Comparison of ENCODE assay signal across 10 mouse cellular contexts in the genomic region with DNA sequence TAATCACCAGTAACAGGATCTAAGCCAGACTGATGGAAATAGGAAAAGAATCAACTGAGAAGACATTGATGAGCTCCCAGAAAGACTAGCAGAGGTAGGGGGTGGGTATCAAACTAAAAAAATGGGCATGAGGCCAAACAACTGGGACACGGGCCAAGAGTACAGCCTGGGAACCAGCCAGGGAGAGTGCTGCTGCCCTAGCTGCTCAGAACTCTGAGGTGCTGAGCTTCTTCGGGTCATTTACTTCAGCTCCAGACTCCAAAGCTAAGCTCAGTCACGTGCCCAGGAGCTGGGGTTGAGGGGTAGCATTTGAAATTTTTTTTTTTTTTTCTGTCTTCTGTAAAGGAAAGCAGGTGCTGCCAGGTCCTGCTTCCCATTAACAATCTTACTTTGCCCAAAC. TPM values are rescaled to one million over a fixed set of nuclear protein-coding genes. Genes with fewer than 3 reads are reported as not detected.
DNase-seq lines count a peak whose midpoint lies in the region; ATAC-seq and TF ChIP-seq lines count a peak whose summit lies in the region.
"Had no signal": no experiment of that assay in that cellular context is flagged by ENCODE, and none has a peak within 500 bp of the region (broad histone marks: within the 10 kb centered on the region; RNA-seq: fewer than 3 reads in every experiment).

No protein-coding gene starts in this region.

- no peaks in the 10 kb centered on the region for H3K4me1 ChIP-seq in heart, embryonic 12.5 days (replicated peaks)
- H3K4me1 ChIP-seq in neural tube, embryonic 14.5 days (ENCODE audit: control insufficient read depth, insufficient read depth, low read length) = no peaks in the 10 kb centered on the region
- peaks cover 4% of the 10 kb centered on the region; the same call in 1 of the 2 replicates for H3K4me1 ChIP-seq in neural tube, embryonic 15.5 days

- H3K9ac ChIP-seq in heart, embryonic 12.5 days = no peak overlapping the region
- H3K9ac ChIP-seq in neural tube, embryonic 14.5 days (replicated peaks; ENCODE audit: low read depth, low read length) = no peak overlapping the region
- H3K9ac ChIP-seq in neural tube, embryonic 15.5 days (replicated peaks) = no peak overlapping the region
- H3K9ac ChIP-seq: lung, embryonic 15.5 days had no signal

- no peak overlapping the region for H3K27ac ChIP-seq in heart, embryonic 12.5 days (ENCODE audit: poor library complexity, severe bottlenecking)
- H3K27ac ChIP-seq in neural tube, embryonic 14.5 days (ENCODE audit: low read depth, low read length) = no peak overlapping the region
- H3K27ac ChIP-seq in neural tube, embryonic 15.5 days (replicated peaks) = no peak overlapping the region
- H3K27ac ChIP-seq: lung, embryonic 15.5 days had no signal

- WGBS in heart, embryonic 12.5 days = 47% methylated on average over 3 of the region's 3 CpGs
- WGBS in neural tube, embryonic 14.5 days = 51% methylated on average over 3 of the region's 3 CpGs
- WGBS in neural tube, embryonic 15.5 days = 43% methylated on average over 3 of the region's 3 CpGs

- H3K4me3 ChIP-seq in heart, embryonic 12.5 days = no peak overlapping the region
- H3K4me3 ChIP-seq in neural tube, embryonic 14.5 days (ENCODE audit: low read depth, low read length) = no peak overlapping the region
- H3K4me3 ChIP-seq in neural tube, embryonic 15.5 days (replicated peaks) = no peak overlapping the region
- H3K4me3 ChIP-seq in myocyte = no peak overlapping the region
- H3K4me3 ChIP-seq: lung, embryonic 15.5 days had no signal

- peaks cover 14% of the 10 kb centered on the region for H3K9me3 ChIP-seq in heart, embryonic 12.5 days (replicated peaks)
- H3K9me3 ChIP-seq in neural tube, embryonic 14.5 days (ENCODE audit: control insufficient read depth, low read length) = peaks cover 7% of the 10 kb centered on the region; the same call in 1 of the 2 replicates
- 0 out of 2 replicates have a peak, but pooled peaks cover 8% of the 10 kb centered on the region for H3K9me3 ChIP-seq in neural tube, embryonic 15.5 days (replicated peaks)

- no peak for ATAC-seq in heart, embryonic 12.5 days (ENCODE audit: insufficient number of reproducible peaks, low FRiP score)
- peak; percentile 60; the same call in 1 of the 2 replicates for ATAC-seq in neural tube, embryonic 14.5 days (ENCODE audit: low read depth)
- ATAC-seq in neural tube, embryonic 15.5 days (ENCODE audit: low FRiP score) = no peak
- ATAC-seq in erythroblast, adult 5-6 weeks (replicated peaks; ENCODE audit: low FRiP score, poor library complexity, severe bottlenecking) = no peak

- H3K4me2 ChIP-seq in heart, embryonic 12.5 days = no peak overlapping the region
- H3K4me2 ChIP-seq in neural tube, embryonic 14.5 days (ENCODE audit: low read depth, low read length) = no peak overlapping the region
- H3K4me2 ChIP-seq in neural tube, embryonic 15.5 days = no peak overlapping the region
- H3K4me2 ChIP-seq in myocyte (ENCODE audit: low read depth) = no peak overlapping the region
- H3K4me2 ChIP-seq: lung, embryonic 15.5 days had no signal

- no peaks in the 10 kb centered on the region for H3K27me3 ChIP-seq in heart, embryonic 12.5 days (replicated peaks)
- no peaks in the 10 kb centered on the region for H3K27me3 ChIP-seq in neural tube, embryonic 14.5 days (ENCODE audit: control insufficient read depth, insufficient read depth, low read length)
- H3K27me3 ChIP-seq in neural tube, embryonic 15.5 days (replicated peaks) = no peaks in the 10 kb centered on the region
- no peaks in the 10 kb centered on the region for H3K27me3 ChIP-seq in myocyte (ENCODE audit: control insufficient read depth, insufficient read depth, insufficient read length)
- H3K27me3 ChIP-seq: lung, embryonic 15.5 days had no signal

- no peak overlapping the region for H3ac ChIP-seq in myocyte (ENCODE audit: control insufficient read depth, insufficient read length)

- 0 out of 2 replicates have a peak, but pooled peaks cover 3% of the 10 kb centered on the region for H3K36me3 ChIP-seq in heart, embryonic 12.5 days
- H3K36me3 ChIP-seq in neural tube, embryonic 14.5 days (ENCODE audit: control insufficient read depth, insufficient read depth, low read length) = no peaks in the 10 kb centered on the region
- no peaks in the 10 kb centered on the region for H3K36me3 ChIP-seq in neural tube, embryonic 15.5 days
- H3K36me3 ChIP-seq in myocyte (ENCODE audit: control insufficient read depth, insufficient read depth) = no peaks in the 10 kb centered on the region
- H3K36me3 ChIP-seq: G1E; lung, embryonic 15.5 days had no signal

- intact Hi-C loops in gastrocnemius, postnatal 14 days (cut with DNase I; ENCODE audit: low total_unique reads) = no loop called here

- no peaks in the 10 kb centered on the region for H3K79me2 ChIP-seq in myocyte (ENCODE audit: control insufficient read depth, insufficient read depth)

- no peak for TF ChIP-seq POLR2A in myocyte (IDR thresholded peaks at IDR 0.05; ENCODE audit: insufficient read length, low read depth)

- peak; percentile 84 for DNase-seq in heart, adult 11 months
- DNase-seq in kidney, adult 8-10 months = peak; percentile 93 to 95
- DNase-seq in gastrocnemius, postnatal 14 days = no peak

TF ChIP-seq in myocyte, 11 proteins besides CTCF, POLR2A, EP300 and RAD21:
- TF ChIP-seq MAX (IDR thresholded peaks at IDR 0.05; ENCODE audit: low read depth) (no peak), USF1 (IDR thresholded peaks at IDR 0.05; ENCODE audit: low read depth) (peak; percentile 45)
TF ChIP-seq in myocyte: peak in this region for 1.

RNA-seq across cellular contexts. Expression of gene Gigyf2, which starts 10.1 kb away (rescaled TPM):
- 31.4 and 35.1 TPM in 2 replicates for polyA plus RNA-seq in heart, embryonic 12.5 days (2016; fragmentation: Nextera tagmentation; extraction: Ambion mirVana)
- polyA plus RNA-seq in neural tube, embryonic 14.5 days (2014; fragmentation: Nextera tagmentation; extraction: Ambion mirVana) = 76.4 and 77.0 TPM in 2 replicates
- polyA plus RNA-seq in neural tube, embryonic 15.5 days (2015; fragmentation: Nextera tagmentation; extraction: Ambion mirVana) = 61.7 and 63.0 TPM in 2 replicates
- polyA plus RNA-seq in myocyte (2012; fragmentation: generic; extraction: Trizol) = 19.0 TPM
- 59.4 and 93.4 TPM in 2 replicates for total RNA-seq in erythroblast, adult 5-6 weeks (2015; ENCODE audit: low replicate concordance)
- 169 and 215 TPM in 2 replicates for total RNA-seq in erythroblast, adult 5-6 weeks (2017; ENCODE audit: low replicate concordance)
- total RNA-seq in gastrocnemius, postnatal 14 days (2021) = 10 to 100 TPM; 32.3 to 36.5 TPM

RNA-seq across cellular contexts. Expression of gene Efhd1, which starts 52.5 kb away (rescaled TPM):
- polyA plus RNA-seq in heart, embryonic 12.5 days (2016; fragmentation: Nextera tagmentation; extraction: Ambion mirVana) = 0.10 and 0.47 TPM in 2 replicates
- 1.2 and 1.9 TPM in 2 replicates for polyA plus RNA-seq in neural tube, embryonic 14.5 days (2014; fragmentation: Nextera tagmentation; extraction: Ambion mirVana)
- 1.2 and 2.3 TPM in 2 replicates for polyA plus RNA-seq in neural tube, embryonic 15.5 days (2015; fragmentation: Nextera tagmentation; extraction: Ambion mirVana)
- 2.1 TPM for polyA plus RNA-seq in myocyte (2012; fragmentation: generic; extraction: Trizol)
- total RNA-seq in erythroblast, adult 5-6 weeks (2015; ENCODE audit: low replicate concordance) = not detected in 2 replicates
- not detected in 2 replicates for total RNA-seq in erythroblast, adult 5-6 weeks (2017; ENCODE audit: low replicate concordance)
- 10 to 100 TPM in 1 of 2 experiments, 1 to 10 TPM in 1; 5.8 to 14.6 TPM for total RNA-seq in gastrocnemius, postnatal 14 days (2021)
- polyA plus RNA-seq: G1E had no signal
